Mouse (Mus musculus): ENCODE data around the gene Foxs1. TPM values are rescaled to one million over a fixed set of nuclear protein-coding genes. Genes with fewer than 3 reads are reported as not detected.

Gene Foxs1
- total and polyA plus RNA-seq, 2 experiments from 2014 or later, result 8.4 to 8.6 TPM

- no peaks in the 10 kb centered on the region; the same call in 1 of the 2 replicates for H3K4me1 ChIP-seq (ENCODE audit: control insufficient read depth, insufficient read depth)
- H3K27ac ChIP-seq (ENCODE audit: low read depth), result no peak overlapping the region
- peaks cover 42% of the 10 kb centered on the region for H3K27me3 ChIP-seq (ENCODE audit: control insufficient read depth, insufficient read depth, low read length)
- H3K4me2 ChIP-seq (ENCODE audit: low read depth, low read length), result no peak overlapping the region
- TF ChIP-seq CTCF (IDR thresholded peaks at IDR 0.05; ENCODE audit: low read depth), result no peak
- no peak for TF ChIP-seq EP300 (IDR thresholded peaks at IDR 0.05; ENCODE audit: low read depth)
- no peaks in the 10 kb centered on the region for H3K9me3 ChIP-seq (replicated peaks; ENCODE audit: control insufficient read depth, low read length)
- no peak overlapping the region for H3K4me3 ChIP-seq (ENCODE audit: low read depth, low read length)
- H3K36me3 ChIP-seq (replicated peaks; ENCODE audit: control insufficient read depth, insufficient read depth, low read length), result no peaks in the 10 kb centered on the region
- WGBS, result 42% methylated on average over 7 of the region's 7 CpGs
- no peak overlapping the region for H3K9ac ChIP-seq (replicated peaks; ENCODE audit: low read depth, low read length)
- DNase-seq (ENCODE audit: low spot score), result no peak
- no peak for ATAC-seq (ENCODE audit: insufficient read depth, low read depth)
Observed at GRCm38 (mm10) chr2:152913471-152913870, 19.5 kb downstream of the Foxs1 start.

GRCm38 (mm10) chr2:152911432-152911831 lies 21.6 kb downstream of the Foxs1 start:
- TF ChIP-seq CTCF (IDR thresholded peaks at IDR 0.05; ENCODE audit: low read depth) (no peak), EP300 (IDR thresholded peaks at IDR 0.05; ENCODE audit: low read depth) (no peak)
- Histone ChIP-seq H3K27me3 (ENCODE audit: control insufficient read depth, insufficient read depth, low read length) (peaks cover 39% of the 10 kb centered on the region), H3K9ac (replicated peaks; ENCODE audit: low read depth, low read length) (no peak overlapping the region), H3K27ac (ENCODE audit: low read depth) (no peak overlapping the region), H3K4me1 (ENCODE audit: control insufficient read depth, insufficient read depth) (peaks cover 10% of the 10 kb centered on the region), H3K4me2 (ENCODE audit: low read depth, low read length) (no peak overlapping the region), H3K4me3 (ENCODE audit: low read depth, low read length) (no peak overlapping the region), H3K36me3 (replicated peaks; ENCODE audit: control insufficient read depth, insufficient read depth, low read length) (no peaks in the 10 kb centered on the region), H3K9me3 (replicated peaks; ENCODE audit: control insufficient read depth, low read length) (no peaks in the 10 kb centered on the region)
- whole genome bisulfite sequencing, result 24% methylated on average over 6 of the region's 6 CpGs
- DNase-seq (ENCODE audit: low spot score) (no peak), ATAC-seq (ENCODE audit: insufficient read depth, low read depth) (no peak)

DNA sequence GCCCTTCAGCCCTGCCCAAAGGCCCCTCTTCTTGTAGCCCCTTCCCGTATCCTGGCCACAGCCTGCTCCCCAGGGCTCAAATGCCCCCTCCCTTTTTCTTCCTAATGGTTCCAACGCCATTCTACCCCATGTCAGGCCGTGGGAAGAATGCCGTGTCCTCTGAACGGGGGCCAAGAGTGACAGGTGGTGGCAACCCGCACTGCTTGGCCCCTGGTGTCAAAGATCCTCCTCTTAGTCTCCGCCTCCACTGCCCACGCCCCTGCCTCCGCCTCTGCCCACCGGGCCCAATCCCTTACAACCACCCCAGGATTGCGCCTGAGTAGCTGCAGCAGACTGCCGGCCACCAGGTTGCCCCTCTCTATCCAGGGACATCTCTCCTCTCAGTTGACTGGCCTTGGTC lies 22.0 kb downstream of the Foxs1 start, which contains the start of gene Mylk2:
Mylk2 (plus strand) TSS at position 322 of the 400 bp plus-strand sequence.
- Histone ChIP-seq H3K27ac (ENCODE audit: low read depth) (no peak within 1 kb of the TSS), H3K4me3 (ENCODE audit: low read depth, low read length) (no peak within 1 kb of the TSS), H3K4me2 (ENCODE audit: low read depth, low read length) (no peak within 1 kb of the TSS), H3K9ac (replicated peaks; ENCODE audit: low read depth, low read length) (no peak within 1 kb of the TSS), H3K9me3 (replicated peaks; ENCODE audit: control insufficient read depth, low read length) (no peaks in the 10 kb centered on the region), H3K36me3 (replicated peaks; ENCODE audit: control insufficient read depth, insufficient read depth, low read length) (no peaks in the 10 kb centered on the region), H3K4me1 (ENCODE audit: control insufficient read depth, insufficient read depth) (peaks cover 14% of the 10 kb centered on the region), H3K27me3 (ENCODE audit: control insufficient read depth, insufficient read depth, low read length) (peaks cover 38% of the 10 kb centered on the region)
- no peak for DNase-seq (ENCODE audit: low spot score)
- no peak for TF ChIP-seq EP300 (IDR thresholded peaks at IDR 0.05; ENCODE audit: low read depth)
- no peak for ATAC-seq (ENCODE audit: insufficient read depth, low read depth)
- WGBS, result 16% methylated on average over 11 of the region's 12 CpGs

DNA sequence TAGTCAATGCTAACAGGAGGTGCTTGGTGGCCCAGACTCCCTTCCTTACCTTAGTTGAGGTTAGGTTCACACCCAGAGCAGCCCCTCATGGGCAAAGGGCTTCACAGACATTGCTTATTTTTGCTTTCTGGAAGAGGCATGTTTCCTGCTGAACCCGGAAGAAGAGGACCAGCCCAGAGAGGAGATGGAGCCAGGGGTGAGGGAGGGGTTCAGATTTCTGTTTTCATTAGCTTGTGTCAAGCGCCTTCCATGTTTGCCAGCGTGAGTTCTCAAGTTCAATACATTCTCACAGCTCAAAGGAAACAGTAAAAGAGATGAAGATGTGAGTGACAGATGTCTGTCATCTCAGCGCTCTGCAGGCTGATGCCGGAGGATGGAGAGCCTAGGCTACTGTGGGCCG lies 23.2 kb downstream of the Foxs1 start:
- WGBS, result 76% methylated on average over 6 of the region's 6 CpGs
- no peak overlapping the region for H3K27ac ChIP-seq (ENCODE audit: low read depth)
- H3K4me3 ChIP-seq (ENCODE audit: low read depth, low read length), result no peak overlapping the region
- no peaks in the 10 kb centered on the region for H3K36me3 ChIP-seq (replicated peaks; ENCODE audit: control insufficient read depth, insufficient read depth, low read length)
- no peak for DNase-seq (ENCODE audit: low spot score)
- no peak for TF ChIP-seq EP300 (IDR thresholded peaks at IDR 0.05; ENCODE audit: low read depth)
- no peak for TF ChIP-seq CTCF (IDR thresholded peaks at IDR 0.05; ENCODE audit: low read depth)
- H3K9me3 ChIP-seq (replicated peaks; ENCODE audit: control insufficient read depth, low read length), result no peaks in the 10 kb centered on the region
- H3K4me2 ChIP-seq (ENCODE audit: low read depth, low read length), result no peak overlapping the region
- H3K9ac ChIP-seq (replicated peaks; ENCODE audit: low read depth, low read length), result no peak overlapping the region
- H3K4me1 ChIP-seq (ENCODE audit: control insufficient read depth, insufficient read depth), result peaks cover 25% of the 10 kb centered on the region
- H3K27me3 ChIP-seq (ENCODE audit: control insufficient read depth, insufficient read depth, low read length), result peaks cover 34% of the 10 kb centered on the region
- ATAC-seq (ENCODE audit: insufficient read depth, low read depth), result no peak

GRCm38 (mm10) chr2:152907114-152907943 lies 25.7 kb downstream of the Foxs1 start:
- H3K27ac ChIP-seq (ENCODE audit: low read depth), result no peak overlapping the region

More at GRCm38 (mm10) chr2:152907114-152907943, 25.7 kb downstream of the Foxs1 start:
- Histone ChIP-seq H3K36me3 (replicated peaks; ENCODE audit: control insufficient read depth, insufficient read depth, low read length) (no peaks in the 10 kb centered on the region), H3K4me2 (ENCODE audit: low read depth, low read length) (no peak overlapping the region), H3K4me1 (ENCODE audit: control insufficient read depth, insufficient read depth) (peaks cover 41% of the 10 kb centered on the region), H3K9ac (replicated peaks; ENCODE audit: low read depth, low read length) (no peak overlapping the region), H3K27me3 (ENCODE audit: control insufficient read depth, insufficient read depth, low read length) (peaks cover 18% of the 10 kb centered on the region), H3K4me3 (ENCODE audit: low read depth, low read length) (no peak overlapping the region), H3K9me3 (replicated peaks; ENCODE audit: control insufficient read depth, low read length) (no peaks in the 10 kb centered on the region)
- WGBS, result 58% methylated on average over 14 of the region's 14 CpGs
- TF ChIP-seq EP300 (IDR thresholded peaks at IDR 0.05; ENCODE audit: low read depth), result no peak
- TF ChIP-seq CTCF (IDR thresholded peaks at IDR 0.05; ENCODE audit: low read depth), result no peak
- DNase-seq (ENCODE audit: low spot score), result no peak
- no peak for ATAC-seq (ENCODE audit: insufficient read depth, low read depth)
